ENCODE assay signal across 12 mouse cellular contexts in genomic region chr9:94732599-94733287, GRCm38 (mm10).
DNase-seq lines count a peak whose midpoint lies in the region; ATAC-seq lines count a peak whose summit lies in the region.
"Had no signal": no experiment of that assay in that cellular context is flagged by ENCODE, and none has a peak within 500 bp of the region (broad histone marks: within the 10 kb centered on the region; RNA-seq: fewer than 3 reads in every experiment).

No protein-coding gene starts in this region.

- ATAC-seq in limb, embryonic 11.5 days (ENCODE audit: insufficient number of reproducible peaks, low FRiP score, low TSS enrichment, low read depth) = peak; percentile 71; the same call in 1 of the 2 replicates

- no peaks in the 10 kb centered on the region for H3K36me3 ChIP-seq in limb, embryonic 11.5 days (ENCODE audit: control insufficient read depth, insufficient read depth, low read length)
- H3K36me3 ChIP-seq: heart, embryonic 15.5 days had no signal

- no peaks in the 10 kb centered on the region for H3K9me3 ChIP-seq in limb, embryonic 11.5 days (ENCODE audit: control insufficient read depth, low read length)
- H3K9me3 ChIP-seq: heart, embryonic 15.5 days had no signal

- 0 out of 2 replicates have a peak, but pooled peaks cover 3% of the 10 kb centered on the region for H3K4me1 ChIP-seq in limb, embryonic 11.5 days (ENCODE audit: control insufficient read depth, insufficient read depth, low read length)

- no peak overlapping the region for H3K4me2 ChIP-seq in limb, embryonic 11.5 days (ENCODE audit: low read depth, severe bottlenecking)
- H3K4me2 ChIP-seq: heart, embryonic 15.5 days had no signal

- peak; percentile 50 to 54 for DNase-seq in cerebellum, postnatal 10 days
- DNase-seq in cerebellum, adult 11-12 months = no peak
- DNase-seq in kidney, postnatal 10 days = peak; percentile 24
- DNase-seq in kidney, adult 18-20 months = no peak
- DNase-seq in embryo, embryonic 10 days (ENCODE audit: low spot score) = peak; percentile 45
- peak; percentile 31 for DNase-seq in limb, embryonic 11.5 days (ENCODE audit: low spot score)
- DNase-seq in gastrocnemius, postnatal 10 days = no peak
- no peak for DNase-seq in thymus, postnatal 0 days (ENCODE audit: low spot score)
- DNase-seq: adrenal gland, postnatal 25 days; cerebellum, adult 8-10 months had no signal

- no peaks in the 10 kb centered on the region for H3K27me3 ChIP-seq in limb, embryonic 11.5 days (ENCODE audit: control insufficient read depth, insufficient read depth, low read length)
- H3K27me3 ChIP-seq: heart, embryonic 15.5 days had no signal

- H3K9ac ChIP-seq in limb, embryonic 11.5 days (ENCODE audit: low read length) = no peak overlapping the region
- H3K9ac ChIP-seq: heart, embryonic 15.5 days had no signal

- H3K4me3 ChIP-seq in limb, embryonic 11.5 days (ENCODE audit: low read depth, low read length) = no peak overlapping the region
- H3K4me3 ChIP-seq: heart, embryonic 15.5 days; left cerebral cortex, adult 2 months had no signal

- H3K27ac ChIP-seq in limb, embryonic 11.5 days (replicated peaks; ENCODE audit: low read depth, low read length) = no peak overlapping the region
- H3K27ac ChIP-seq: heart, embryonic 15.5 days; left cerebral cortex, adult 2 months had no signal

- WGBS in limb, embryonic 11.5 days = 56% methylated on average over 8 of the region's 8 CpGs

Comparison
In these comparisons a context has a peak if more than half of its experiments do, and no peak if none do; other contexts are left out.
1. DNase-seq: peak in cerebellum, postnatal 10 days (2 of 2), kidney, postnatal 10 days (single experiment), embryo, embryonic 10 days (single experiment) and limb, embryonic 11.5 days (single experiment); none in cerebellum, adult 11-12 months (single experiment), kidney, adult 18-20 months (single experiment), gastrocnemius, postnatal 10 days (single experiment) and thymus, postnatal 0 days (single experiment).